Mouse (Mus musculus): ENCODE results near the gene Vmn2r99. TPM values are rescaled to one million over a fixed set of nuclear protein-coding genes. Genes with fewer than 3 reads are reported as not detected.

Vmn2r99 gene
- polyA plus RNA-seq (2015; fragmentation: Nextera tagmentation; extraction: Ambion mirVana), result not detected in 2 replicates

DNA sequence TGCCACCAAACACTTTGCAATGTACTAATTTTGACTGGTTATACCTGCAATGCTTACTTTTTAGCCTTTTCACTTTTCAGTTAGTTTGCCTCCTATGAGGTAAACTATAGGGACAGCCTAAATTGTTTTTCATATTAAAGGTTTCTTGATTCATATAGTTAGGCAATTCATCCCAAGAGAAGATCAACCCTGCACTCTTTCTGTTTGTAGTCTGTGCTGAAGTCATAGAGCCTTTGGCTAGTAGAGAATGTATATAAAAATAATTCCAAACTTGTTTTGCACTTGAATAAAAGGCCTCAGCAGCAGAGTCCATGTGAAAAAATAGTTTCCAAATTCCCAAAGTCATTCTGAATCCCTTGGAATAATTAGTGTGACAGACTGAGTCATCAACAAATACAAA lies at the start of gene Vmn2r99:
Gene Vmn2r99 (plus strand): TSS at position 301 of the 400 bp plus-strand sequence.
- H3K4me2 ChIP-seq (ENCODE audit: low read depth, low read length), result no peak within 1 kb of the TSS
- ATAC-seq (ENCODE audit: insufficient read depth, low FRiP score), result no peak
- no peaks in the 10 kb centered on the region for H3K27me3 ChIP-seq (ENCODE audit: control insufficient read depth, insufficient read depth, low read length)
- no peak within 1 kb of the TSS for H3K4me3 ChIP-seq (replicated peaks; ENCODE audit: low read length)
- H3K27ac ChIP-seq (ENCODE audit: low read length), result no peak within 1 kb of the TSS
- H3K36me3 ChIP-seq (ENCODE audit: control insufficient read depth, insufficient read depth, low read length), result no peaks in the 10 kb centered on the region
- no peaks in the 10 kb centered on the region for H3K4me1 ChIP-seq (ENCODE audit: control insufficient read depth, insufficient read depth, low read length)
- no peak within 1 kb of the TSS for H3K9ac ChIP-seq (ENCODE audit: low read length)
- H3K9me3 ChIP-seq (replicated peaks; ENCODE audit: control insufficient read depth, low read length), result peaks cover 4% of the 10 kb centered on the region; the same call in 1 of the 2 replicates

DNA sequence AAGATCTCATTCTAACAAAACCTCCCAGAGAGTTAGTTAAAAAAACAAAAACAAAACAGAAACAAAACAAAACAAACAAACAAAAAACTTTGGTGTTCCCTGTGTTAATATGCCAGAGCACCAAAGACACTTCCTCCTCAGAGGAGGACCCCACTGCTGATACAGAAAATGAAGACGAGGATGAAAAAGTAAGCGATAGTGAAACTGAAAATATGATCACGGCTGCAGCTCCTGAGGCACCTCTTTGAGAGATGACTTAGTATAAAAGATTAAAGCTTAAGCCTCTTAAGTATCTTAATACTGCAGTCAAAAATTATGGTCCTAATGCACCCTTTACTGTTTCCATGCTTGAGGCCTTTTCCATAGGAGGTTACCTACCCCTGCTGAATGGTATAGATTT lies 75.9 kb downstream of the Vmn2r99 start:
- 91% methylated on average over 3 of the region's 3 CpGs for WGBS
- no peak overlapping the region for H3K9ac ChIP-seq (ENCODE audit: low read length)
- no peak for ATAC-seq (ENCODE audit: insufficient read depth, low FRiP score)

DNA sequence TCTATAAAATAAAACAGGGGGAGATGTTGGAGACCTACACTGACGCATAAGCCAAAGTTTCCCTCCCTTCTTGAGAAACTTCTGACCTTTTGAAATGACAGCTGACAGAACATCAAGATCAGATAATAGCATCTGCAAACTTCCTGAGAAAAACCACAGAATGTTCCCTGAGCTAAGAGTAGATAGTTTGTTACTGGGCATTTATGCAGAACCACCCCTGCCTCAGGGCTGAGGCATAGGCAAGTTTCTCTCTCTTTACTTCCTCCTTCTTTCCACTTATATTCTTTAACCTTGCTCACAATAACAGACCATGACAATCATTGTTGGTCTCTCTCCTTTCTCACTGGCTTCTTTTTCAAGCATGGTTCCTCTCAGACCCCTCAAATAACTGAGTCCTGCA lies 83.2 kb downstream of the Vmn2r99 start:
- no peaks in the 10 kb centered on the region for H3K27me3 ChIP-seq (ENCODE audit: control insufficient read depth, insufficient read depth, low read length)
- no peaks in the 10 kb centered on the region for H3K36me3 ChIP-seq (ENCODE audit: control insufficient read depth, insufficient read depth, low read length)
- no peak overlapping the region for H3K9ac ChIP-seq (ENCODE audit: low read length)
- H3K4me3 ChIP-seq (replicated peaks; ENCODE audit: low read length), result no peak overlapping the region
- 78% methylated on average over 1 of the region's 1 CpGs for WGBS
- H3K4me1 ChIP-seq (ENCODE audit: control insufficient read depth, insufficient read depth, low read length), result no peaks in the 10 kb centered on the region
- H3K27ac ChIP-seq (ENCODE audit: low read length), result no peak overlapping the region
- H3K9me3 ChIP-seq (replicated peaks; ENCODE audit: control insufficient read depth, low read length), result no peaks in the 10 kb centered on the region; the same call in 1 of the 2 replicates
- no peak overlapping the region for H3K4me2 ChIP-seq (ENCODE audit: low read depth, low read length)
- no peak for ATAC-seq (ENCODE audit: insufficient read depth, low FRiP score)

More for the DNA sequence above, 75.9 kb downstream of the Vmn2r99 start:
- H3K4me2 ChIP-seq (ENCODE audit: low read depth, low read length), result no peak overlapping the region
- no peak overlapping the region for H3K4me3 ChIP-seq (replicated peaks; ENCODE audit: low read length)
- no peaks in the 10 kb centered on the region for H3K27me3 ChIP-seq (ENCODE audit: control insufficient read depth, insufficient read depth, low read length)
- H3K4me1 ChIP-seq (ENCODE audit: control insufficient read depth, insufficient read depth, low read length), result no peaks in the 10 kb centered on the region
- H3K36me3 ChIP-seq (ENCODE audit: control insufficient read depth, insufficient read depth, low read length), result no peaks in the 10 kb centered on the region
- H3K9me3 ChIP-seq (replicated peaks; ENCODE audit: control insufficient read depth, low read length), result peaks cover 2% of the 10 kb centered on the region; the same call in 1 of the 2 replicates
- H3K27ac ChIP-seq (ENCODE audit: low read length), result no peak overlapping the region

Other genes starting within 250 kb of the Vmn2r99 start
- gene Vmn2r100, start 142.8 kb downstream of the Vmn2r99 start, polyA plus RNA-seq (2015; fragmentation: Nextera tagmentation; extraction: Ambion mirVana), result not detected in 2 replicates
- gene Vmn2r101, start 215.3 kb downstream of the Vmn2r99 start, polyA plus RNA-seq (2015; fragmentation: Nextera tagmentation; extraction: Ambion mirVana), result not detected in 2 replicates

Data from stomach, embryonic 16.5 days (tissue).